Mouse (Mus musculus): Measurements from ENCODE around the gene P3h3.
"Not testable (repeated sequence)": the region's sequence is repeated elsewhere in the genome, so short reads cannot be mapped to it uniquely, and the experiment has no call there.

P3h3 gene

GRCm38 (mm10) chr6:124810566-124811402 lies 46.8 kb downstream of the P3h3 start:
- not testable (repeated sequence) for DNase-seq (ENCODE audit: low read depth in 1 of 2, low spot score in 2 of 2)

- DNase-seq (ENCODE audit: low read depth in 1 of 2, low spot score in 2 of 2): no peak
Measured at GRCm38 (mm10) chr6:124809775-124810538, 47.6 kb downstream of the P3h3 start.

GRCm38 (mm10) chr6:124809052-124809774 lies 48.3 kb downstream of the P3h3 start:
- peak in 1 of 2 experiments; percentile 70 for DNase-seq (ENCODE audit: low read depth in 1 of 2, low spot score in 2 of 2)

GRCm38 (mm10) chr6:124808358-124809012 lies 49.1 kb downstream of the P3h3 start, which contains the start of gene Spsb2:
Spsb2 (plus strand) TSS chr6:124808661.
- no peak for DNase-seq (ENCODE audit: low read depth in 1 of 2, low spot score in 2 of 2)

GRCm38 (mm10) chr6:124807986-124808357 lies 49.6 kb downstream of the P3h3 start:
- no peak for DNase-seq (ENCODE audit: low read depth in 1 of 2, low spot score in 2 of 2)

- no peak for DNase-seq (ENCODE audit: low read depth in 1 of 2, low spot score in 2 of 2)
Measured at GRCm38 (mm10) chr6:124807366-124807765, 50.2 kb downstream of the P3h3 start.

- no peak for DNase-seq (ENCODE audit: low read depth in 1 of 2, low spot score in 2 of 2)
Measured at GRCm38 (mm10) chr6:124806446-124807140, 51.0 kb downstream of the P3h3 start.

GRCm38 (mm10) chr6:124805341-124806321 lies 51.9 kb downstream of the P3h3 start:
- peak; percentile 80 to 88 for DNase-seq (ENCODE audit: low read depth in 1 of 2, low spot score in 2 of 2)

GRCm38 (mm10) chr6:124804341-124804740 lies 53.2 kb downstream of the P3h3 start:
- no peak for DNase-seq (ENCODE audit: low read depth in 1 of 2, low spot score in 2 of 2)

GRCm38 (mm10) chr6:124803691-124804090 lies 53.9 kb downstream of the P3h3 start:
- not testable (repeated sequence) for DNase-seq (ENCODE audit: low read depth in 1 of 2, low spot score in 2 of 2)

GRCm38 (mm10) chr6:124803061-124803460 lies 54.5 kb downstream of the P3h3 start:
- no peak for DNase-seq (ENCODE audit: low read depth in 1 of 2, low spot score in 2 of 2)

- DNase-seq (ENCODE audit: low read depth in 1 of 2, low spot score in 2 of 2): not testable (repeated sequence)
Measured at GRCm38 (mm10) chr6:124802400-124802799, 55.2 kb downstream of the P3h3 start.

GRCm38 (mm10) chr6:124796200-124796599 lies 61.4 kb downstream of the P3h3 start:
- no peak for DNase-seq (ENCODE audit: low read depth in 1 of 2, low spot score in 2 of 2)

GRCm38 (mm10) chr6:124795781-124796180 lies 61.8 kb downstream of the P3h3 start:
- no peak for DNase-seq (ENCODE audit: low read depth in 1 of 2, low spot score in 2 of 2)

- DNase-seq (ENCODE audit: low read depth in 1 of 2, low spot score in 2 of 2): no peak
Measured at GRCm38 (mm10) chr6:124791911-124792310, 65.6 kb downstream of the P3h3 start.

Measured in monocyte, adult 2 months (primary cell).